Mouse (Mus musculus) telencephalon, adult 2 months (tissue): ENCODE data around the gene Ino80b.
"Not testable (repeated sequence)": the region's sequence is repeated elsewhere in the genome, so short reads cannot be mapped to it uniquely, and the experiment has no call there.

Experiments
- DNase-seq: peaks from one replicate; pipeline ENCODE4 v3.0.0-alpha.2; 2011; ENCODE audit warnings: low read depth, low spot score

Ino80b gene

GRCm38 (mm10) chr6:83125331-83125730 is at the start of gene Ino80b:
TSS of gene Ino80b (minus strand) at chr6:83125431.
- no peak for DNase-seq

GRCm38 (mm10) chr6:83172240-83172920 is 47.1 kb upstream of the Ino80b start:
- DNase-seq: peak; percentile 84

GRCm38 (mm10) chr6:83171063-83171462 is 45.8 kb upstream of the Ino80b start:
- DNase-seq: no peak

- no peak for DNase-seq
These were observed 44.6 kb upstream of the Ino80b start for GRCm38 (mm10) chr6:83169872-83170271.

- no peak for DNase-seq
These were observed 41.0 kb upstream of the Ino80b start for GRCm38 (mm10) chr6:83166243-83166630.

- DNase-seq: peak; percentile 88
These were observed 40.5 kb upstream of the Ino80b start, which contains the start of gene Dctn1 for GRCm38 (mm10) chr6:83165607-83166242. TSS of gene Dctn1 (plus strand) at chr6:83165920.

GRCm38 (mm10) chr6:83165026-83165606 is 39.9 kb upstream of the Ino80b start:
- no peak for DNase-seq

GRCm38 (mm10) chr6:83162701-83163100 is 37.5 kb upstream of the Ino80b start:
- no peak for DNase-seq

GRCm38 (mm10) chr6:83161921-83162641 is 36.9 kb upstream of the Ino80b start:
- DNase-seq: no peak

- DNase-seq: no peak
These were observed 36.2 kb upstream of the Ino80b start for GRCm38 (mm10) chr6:83161442-83161841.

- DNase-seq: not testable (repeated sequence)
These were observed 34.2 kb upstream of the Ino80b start for GRCm38 (mm10) chr6:83159456-83159855.

GRCm38 (mm10) chr6:83156259-83156684 is 31.0 kb upstream of the Ino80b start, which contains the start of the genes Wdr54 and 1700003E16Rik:
TSS of gene Wdr54 (minus strand) at chr6:83156397.
TSS of gene 1700003E16Rik (plus strand) at chr6:83156404.
- DNase-seq: no peak

GRCm38 (mm10) chr6:83155552-83156238 is 30.5 kb upstream of the Ino80b start:
- no peak for DNase-seq

- DNase-seq: no peak
These were observed 28.3 kb upstream of the Ino80b start for GRCm38 (mm10) chr6:83153485-83153884.

- no peak for DNase-seq
These were observed 27.8 kb upstream of the Ino80b start for GRCm38 (mm10) chr6:83153038-83153437.

GRCm38 (mm10) chr6:83151721-83152120 is 26.5 kb upstream of the Ino80b start:
- no peak for DNase-seq

GRCm38 (mm10) chr6:83147280-83147679 is 22.0 kb upstream of the Ino80b start:
- DNase-seq: no peak

- DNase-seq: peak; percentile 18
These were observed 20.6 kb upstream of the Ino80b start for GRCm38 (mm10) chr6:83145805-83146204.

- DNase-seq: no peak
These were observed 20.0 kb upstream of the Ino80b start for GRCm38 (mm10) chr6:83145209-83145608.

GRCm38 (mm10) chr6:83142886-83143285 is 17.7 kb upstream of the Ino80b start:
- peak; percentile 26 for DNase-seq

GRCm38 (mm10) chr6:83142211-83142731 is 17.0 kb upstream of the Ino80b start:
- DNase-seq: peak; percentile 32
